Mouse (Mus musculus) midbrain, postnatal 0 days (tissue): ENCODE results near the gene Myo1c. TPM values are rescaled to one million over a fixed set of nuclear protein-coding genes. Genes with fewer than 3 reads are reported as not detected.
A peak's percentile ranks its signal among the peaks of the same experiment; 100 is the strongest.

Experiments used
- ATAC-seq: fragments of 200-750 bp; cut with Nextera tagmentation; 2 replicates; pipeline ENCODE4 v1.8.0; 2017; ENCODE audit warnings: moderate number of reproducible peaks, mild to moderate bottlenecking, moderate TSS enrichment, moderate library complexity; ENCODE audit not compliant: low FRiP score
- DNase-seq: peaks from one replicate; pipeline ENCODE4 v3.0.0-alpha.2; 2015; ENCODE audit warnings: low spot score
- H3K27ac ChIP-seq: fragments of 300-500 bp; sonication (generic); 2 replicates; pipeline ENCODE4 v1.5.1; 2014; ENCODE audit warnings: low read depth, mild to moderate bottlenecking, low read length, mixed read lengths
- H3K27me3 ChIP-seq: fragments of 300-500 bp; sonication (generic); 2 replicates; pipeline ENCODE4 v1.6.1; 2014; ENCODE audit warnings: low read length, control low read depth, mixed read lengths; ENCODE audit not compliant: insufficient read depth
- H3K36me3 ChIP-seq: fragments of 300-500 bp; sonication (generic); 2 replicates; pipeline ENCODE4 v1.6.1; 2014; ENCODE audit warnings: low read length, control low read depth, mixed read lengths; ENCODE audit not compliant: insufficient read depth
- H3K4me1 ChIP-seq: fragments of 300-500 bp; sonication (generic); 2 replicates; pipeline ENCODE4 v1.6.1; 2014; ENCODE audit warnings: mild to moderate bottlenecking, control low read depth, antibody characterized with exemption, low read length, mixed read lengths; ENCODE audit not compliant: insufficient read depth
- H3K4me2 ChIP-seq: fragments of 300-500 bp; sonication (generic); 2 replicates; pipeline ENCODE4 v1.6.1; 2014; ENCODE audit warnings: low read depth, mild to moderate bottlenecking, low read length, mixed read lengths; ENCODE audit not compliant: poor library complexity, severe bottlenecking
- H3K4me3 ChIP-seq: fragments of 300-500 bp; sonication (generic); 2 replicates; pipeline ENCODE4 v1.5.1; 2014; ENCODE audit warnings: low read depth, mild to moderate bottlenecking, low read length, moderate library complexity
- H3K9ac ChIP-seq: fragments of 300-500 bp; sonication (generic); replicated peaks from 2 replicates; pipeline ENCODE4 v1.6.1; 2014; ENCODE audit warnings: mild to moderate bottlenecking, low read length, moderate library complexity, mixed read lengths; ENCODE audit not compliant: poor library complexity, severe bottlenecking
- H3K9me3 ChIP-seq: fragments of 300-500 bp; sonication (generic); 2 replicates; pipeline ENCODE4 v1.6.1; 2016; ENCODE audit warnings: low read length, control low read depth
- CTCF ChIP-seq: IDR thresholded peaks from 2 replicates; pipeline ENCODE4 v1.5.1; 2016; ENCODE audit warnings: antibody characterized with exemption, mild to moderate bottlenecking
- WGBS: fragments of 180-500 bp; shearing (Covaris S2); extraction: QIAGEN DNeasy Blood & Tissue Kit; methylation state at CpG from one replicate; pipeline ENCODE4 v1.1.7; 2014; 5-methylcytosine and 5-hydroxymethylcytosine counted together
- polyA plus RNA-seq: library from polyadenylated mRNA; unstranded; fragments of >200 nt; fragmentation: Nextera tagmentation; extraction: Ambion mirVana; gene quantifications from 2 replicates; pipeline ENCODE4 v1.2.1, GENCODE M21; 2015
- total RNA-seq: library from RNA; depleted of rRNA; stranded (reverse); fragments of >200 nt; gene quantifications from 2 replicates; pipeline ENCODE4 v1.2.3, GENCODE M21; 2014

Myo1c gene
- total and polyA plus RNA-seq, 2 experiments from 2014 or later: 7.7 to 22.8 TPM

DNA sequence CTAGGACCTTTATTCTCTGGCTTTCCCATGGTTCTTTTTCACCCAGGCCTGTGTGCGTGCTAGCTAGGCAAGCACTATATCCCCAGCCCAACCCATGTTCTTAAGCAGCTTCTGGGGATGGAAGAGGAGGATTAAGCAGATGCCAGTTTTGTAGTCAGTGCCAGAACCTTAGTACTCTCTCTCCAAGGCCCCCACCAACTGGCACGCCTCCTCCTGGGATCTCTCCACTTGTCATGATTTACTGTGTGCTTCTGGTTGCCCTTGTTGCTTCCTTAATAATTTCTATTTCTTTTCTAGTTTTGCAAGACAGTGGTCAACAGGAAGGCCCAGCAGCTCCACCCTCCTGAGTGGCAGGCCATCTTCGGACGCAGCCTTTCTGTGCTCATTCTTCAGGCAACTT is 24.5 kb upstream of the Myo1c start:
- no peak overlapping the region for H3K4me3 ChIP-seq
- no peak overlapping the region for H3K9ac ChIP-seq
- DNase-seq (no peak), ATAC-seq (no peak)
- no peak for TF ChIP-seq CTCF
- H3K36me3 ChIP-seq: peaks cover 42% of the 10 kb centered on the region
- 89% methylated on average over 4 of the region's 4 CpGs for WGBS
- no peak overlapping the region for H3K4me2 ChIP-seq
- H3K27ac ChIP-seq: no peak overlapping the region
- H3K4me1 ChIP-seq: no peaks in the 10 kb centered on the region
- H3K9me3 ChIP-seq: no peaks in the 10 kb centered on the region
- H3K27me3 ChIP-seq: no peaks in the 10 kb centered on the region

GRCm38 (mm10) chr11:75630098-75630497 is 20.2 kb upstream of the Myo1c start:
- peak overlapping the region; percentile 63 for H3K4me3 ChIP-seq
- WGBS: 16% methylated on average over 5 of the region's 5 CpGs
- no peaks in the 10 kb centered on the region for H3K9me3 ChIP-seq
- peak overlapping the region; percentile 67; the same call in 1 of the 2 replicates for H3K27ac ChIP-seq
- peaks cover 35% of the 10 kb centered on the region for H3K36me3 ChIP-seq
- ATAC-seq (no peak), DNase-seq (no peak)
- H3K27me3 ChIP-seq: no peaks in the 10 kb centered on the region
- peak overlapping the region; percentile 74 for H3K4me2 ChIP-seq
- H3K9ac ChIP-seq: peak overlapping the region; percentile 44
- peaks cover 9% of the 10 kb centered on the region for H3K4me1 ChIP-seq
- no peak for TF ChIP-seq CTCF

GRCm38 (mm10) chr11:75630645-75631229 is 19.6 kb upstream of the Myo1c start, which contains the start of gene Inpp5k:
Inpp5k (plus strand) TSS chr11:75630988.
- Histone ChIP-seq H3K4me1 (peaks cover 9% of the 10 kb centered on the region), H3K27ac (peak within 1 kb of the TSS; percentile 67), H3K4me3 (peak within 1 kb of the TSS; percentile 63), H3K9me3 (no peaks in the 10 kb centered on the region), H3K27me3 (no peaks in the 10 kb centered on the region), H3K36me3 (peaks cover 33% of the 10 kb centered on the region), H3K4me2 (peak within 1 kb of the TSS; percentile 74), H3K9ac (peak within 1 kb of the TSS; percentile 67)
- under 1% methylated on average over 53 of the region's 53 CpGs for WGBS
- peak; percentile 99 for DNase-seq
- ATAC-seq: peak; percentile 99
- no peak for TF ChIP-seq CTCF

GRCm38 (mm10) chr11:75631561-75632225 is 18.6 kb upstream of the Myo1c start:
- DNase-seq: peak; percentile 38
- TF ChIP-seq CTCF: peak; percentile 63
- no peaks in the 10 kb centered on the region for H3K9me3 ChIP-seq
- H3K4me3 ChIP-seq: peak overlapping the region; percentile 63
- H3K9ac ChIP-seq: peak overlapping the region; percentile 67
- peaks cover 26% of the 10 kb centered on the region for H3K36me3 ChIP-seq
- H3K4me2 ChIP-seq: peak overlapping the region; percentile 74
- no peak overlapping the region; the same call in 1 of the 2 replicates for H3K27ac ChIP-seq
- WGBS: 6% methylated on average over 13 of the region's 13 CpGs
- peaks cover 9% of the 10 kb centered on the region for H3K4me1 ChIP-seq
- no peaks in the 10 kb centered on the region for H3K27me3 ChIP-seq
- no peak for ATAC-seq

DNA sequence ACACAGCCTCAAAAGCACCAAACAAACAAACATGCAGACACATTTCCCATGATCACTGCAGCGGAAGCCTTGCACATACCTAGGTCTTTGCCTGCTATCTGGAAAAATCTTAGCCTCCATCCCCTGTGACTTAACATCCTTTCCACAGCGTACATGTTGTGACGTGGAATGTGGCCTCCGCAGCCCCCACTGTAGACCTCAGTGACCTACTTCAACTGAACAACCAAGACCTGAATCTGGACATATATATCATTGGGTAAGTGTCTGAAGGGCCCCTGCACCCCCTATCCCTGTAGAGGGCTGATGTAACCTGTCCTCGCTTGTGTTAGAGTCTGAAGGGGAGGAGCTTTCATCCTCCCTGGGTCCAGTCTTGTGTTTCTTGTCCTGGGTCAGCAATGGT is 17.4 kb upstream of the Myo1c start:
- H3K9ac ChIP-seq: no peak overlapping the region
- H3K4me2 ChIP-seq: no peak overlapping the region
- TF ChIP-seq CTCF: no peak
- H3K27ac ChIP-seq: no peak overlapping the region
- peaks cover 24% of the 10 kb centered on the region for H3K36me3 ChIP-seq
- peaks cover 9% of the 10 kb centered on the region for H3K4me1 ChIP-seq
- ATAC-seq (no peak), DNase-seq (no peak)
- no peaks in the 10 kb centered on the region for H3K9me3 ChIP-seq
- 92% methylated on average over 5 of the region's 5 CpGs for WGBS
- no peak overlapping the region for H3K4me3 ChIP-seq
- no peaks in the 10 kb centered on the region for H3K27me3 ChIP-seq

GRCm38 (mm10) chr11:75634801-75635200 is 15.5 kb upstream of the Myo1c start:
- Histone ChIP-seq H3K36me3 (peaks cover 24% of the 10 kb centered on the region), H3K9ac (no peak overlapping the region), H3K27ac (no peak overlapping the region), H3K4me1 (peaks cover 9% of the 10 kb centered on the region), H3K27me3 (no peaks in the 10 kb centered on the region), H3K4me3 (no peak overlapping the region), H3K4me2 (no peak overlapping the region), H3K9me3 (no peaks in the 10 kb centered on the region)
- 81% methylated on average over 3 of the region's 3 CpGs for WGBS
- no peak for TF ChIP-seq CTCF
- no peak for ATAC-seq
- no peak for DNase-seq
